ENCODE assay signal across 9 mouse cellular contexts in the genomic region with DNA sequence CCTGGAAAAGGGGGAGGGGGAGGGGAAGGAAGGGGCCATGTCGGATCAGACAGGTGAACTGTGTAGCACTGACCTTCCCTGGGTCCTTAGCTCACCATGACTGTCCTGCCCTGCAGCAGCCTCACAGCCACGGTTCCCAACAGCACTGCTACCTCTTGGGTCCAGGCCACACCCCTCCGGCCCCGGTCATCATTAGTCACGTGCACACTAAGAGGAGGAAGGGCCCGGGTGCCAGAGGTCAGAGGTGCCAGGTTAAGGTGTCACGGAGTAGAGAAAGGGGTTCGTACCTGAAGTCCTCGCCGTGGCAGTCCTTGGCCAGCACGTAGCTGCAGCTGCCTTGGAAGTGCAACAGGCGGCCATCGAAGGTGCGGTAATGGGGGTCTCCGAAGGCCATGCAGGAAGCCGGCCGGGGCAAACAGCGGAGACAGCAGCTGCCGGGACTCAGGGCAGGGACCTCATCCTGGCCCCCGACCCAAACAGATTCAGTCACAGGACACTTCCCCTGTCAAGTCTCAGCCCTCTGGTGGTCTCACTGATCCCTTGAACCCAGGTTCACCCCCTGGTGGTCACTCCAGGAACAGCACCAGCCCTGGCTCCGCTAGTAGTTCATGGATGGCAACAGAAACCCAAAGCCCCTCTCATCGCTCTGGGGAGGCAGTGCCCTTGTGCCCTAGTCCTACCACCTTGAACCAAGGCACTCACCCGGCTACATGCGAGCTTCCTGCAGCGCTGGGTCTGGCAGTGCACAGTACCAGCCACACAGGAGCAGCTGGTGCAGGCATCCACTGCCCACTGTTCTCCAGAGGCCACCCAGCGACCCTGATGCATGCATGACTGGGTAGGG. TPM values are rescaled to one million over a fixed set of nuclear protein-coding genes. Genes with fewer than 3 reads are reported as not detected.
A peak's percentile ranks its signal among the peaks of the same experiment; 100 is the strongest.
DNase-seq lines count a peak whose midpoint lies in the region; ATAC-seq and TF ChIP-seq lines count a peak whose summit lies in the region.
"Had no signal": no experiment of that assay in that cellular context is flagged by ENCODE, and none has a peak within 500 bp of the region (broad histone marks: within the 10 kb centered on the region; RNA-seq: fewer than 3 reads in every experiment).

No protein-coding gene starts in this region.

- TF ChIP-seq POLR2A in cortical plate, adult 2 months (IDR thresholded peaks at IDR 0.05; ENCODE audit: extremely low read depth, insufficient read depth, low read length), result no peak
- TF ChIP-seq POLR2A in thymus, adult 2 months (IDR thresholded peaks at IDR 0.05; ENCODE audit: control insufficient read depth, extremely low read depth, insufficient read depth, low read length, poor library complexity), result no peak

- H3K36me3 ChIP-seq in liver, postnatal 0 days (replicated peaks; ENCODE audit: insufficient read depth, low read length), result no peaks in the 10 kb centered on the region
- H3K36me3 ChIP-seq in neural tube, embryonic 12.5 days, result no peaks in the 10 kb centered on the region
- H3K36me3 ChIP-seq in thymus, adult 2 months (ENCODE audit: control insufficient read depth, insufficient read depth, low read length), result no peaks in the 10 kb centered on the region

- H3K4me3 ChIP-seq in cortical plate, adult 2 months (ENCODE audit: insufficient read depth, low read length), result no peak overlapping the region
- peak overlapping the region; percentile 55 for H3K4me3 ChIP-seq in liver, postnatal 0 days (ENCODE audit: low read depth, low read length)
- peak overlapping the region; percentile 18; the same call in 1 of the 2 replicates for H3K4me3 ChIP-seq in neural tube, embryonic 12.5 days
- 0 out of 2 replicates have a peak overlapping the region, but pooled peaks have one; percentile 12 for H3K4me3 ChIP-seq in thymus, adult 2 months (ENCODE audit: control insufficient read depth, insufficient read depth, low read length)

- H3K4me2 ChIP-seq in liver, postnatal 0 days (ENCODE audit: low read depth, low read length), result peak overlapping the region; percentile 86
- peak overlapping the region; percentile 67 for H3K4me2 ChIP-seq in neural tube, embryonic 12.5 days (replicated peaks)

- peak; percentile 70 for TF ChIP-seq CTCF in cortical plate, adult 2 months (IDR thresholded peaks at IDR 0.05; ENCODE audit: extremely low read depth, insufficient read depth, low read length)
- peak; percentile 93 for TF ChIP-seq CTCF in liver, postnatal 0 days (IDR thresholded peaks at IDR 0.05; ENCODE audit: low read depth)
- peak; percentile 92 for TF ChIP-seq CTCF in thymus, adult 2 months (IDR thresholded peaks at IDR 0.05; ENCODE audit: borderline replicate concordance, control insufficient read depth, extremely low read depth, insufficient read depth, low read length, poor library complexity)

- no peaks in the 10 kb centered on the region for H3K9me3 ChIP-seq in liver, postnatal 0 days (ENCODE audit: low read length)
- H3K9me3 ChIP-seq in neural tube, embryonic 12.5 days, result no peaks in the 10 kb centered on the region

- H3K27ac ChIP-seq in cortical plate, adult 2 months (ENCODE audit: insufficient read depth, low read length), result no peak overlapping the region
- H3K27ac ChIP-seq in liver, postnatal 0 days (ENCODE audit: low read depth), result no peak overlapping the region
- no peak overlapping the region for H3K27ac ChIP-seq in neural tube, embryonic 12.5 days
- no peak overlapping the region for H3K27ac ChIP-seq in thymus, adult 2 months (ENCODE audit: control insufficient read depth, insufficient read depth, low read length)

- no peaks in the 10 kb centered on the region for H3K27me3 ChIP-seq in liver, postnatal 0 days (ENCODE audit: insufficient read depth, low read length)
- peaks cover 5% of the 10 kb centered on the region; the same call in 1 of the 2 replicates for H3K27me3 ChIP-seq in neural tube, embryonic 12.5 days (replicated peaks)
- no peaks in the 10 kb centered on the region; the same call in 1 of the 2 replicates for H3K27me3 ChIP-seq in thymus, adult 2 months (ENCODE audit: control insufficient read depth, insufficient read depth, low read length)

- peak overlapping the region; percentile 53 for H3K9ac ChIP-seq in liver, postnatal 0 days (replicated peaks)
- peak overlapping the region; percentile 40; the same call in 1 of the 2 replicates for H3K9ac ChIP-seq in neural tube, embryonic 12.5 days

- no peaks in the 10 kb centered on the region for H3K4me1 ChIP-seq in cortical plate, adult 2 months (ENCODE audit: control insufficient read depth, insufficient read depth, low read length)
- peaks cover 9% of the 10 kb centered on the region for H3K4me1 ChIP-seq in liver, postnatal 0 days (ENCODE audit: insufficient read depth)
- peaks cover 6% of the 10 kb centered on the region; the same call in 1 of the 2 replicates for H3K4me1 ChIP-seq in neural tube, embryonic 12.5 days
- H3K4me1 ChIP-seq in thymus, adult 2 months (replicated peaks; ENCODE audit: control insufficient read depth, insufficient read depth, low read length), result peaks cover 3% of the 10 kb centered on the region; the same call in 1 of the 2 replicates

- ATAC-seq in granulocyte monocyte progenitor cell, adult 5-6 weeks (replicated peaks; ENCODE audit: poor library complexity, severe bottlenecking), result peak; percentile 86
- peak; percentile 92 for ATAC-seq in liver, postnatal 0 days
- peak; percentile 63; the same call in 1 of the 2 replicates for ATAC-seq in neural tube, embryonic 12.5 days (ENCODE audit: low FRiP score, low read depth)

- DNase-seq in urinary bladder, adult 2 months (ENCODE audit: low spot score), result peak; percentile 49
- no peak for DNase-seq in urinary bladder, postnatal 10 days (ENCODE audit: low spot score)
- peak; percentile 60 for DNase-seq in kidney, adult 9 months
- peak; percentile 81 for DNase-seq in liver, postnatal 0 days
- peak; percentile 83 for DNase-seq in thymus, adult 2 months

- no peak for TF ChIP-seq EP300 in liver, postnatal 0 days (IDR thresholded peaks at IDR 0.05; ENCODE audit: low read depth)

- 5% methylated on average over 26 of the region's 26 CpGs for WGBS in liver, postnatal 0 days (ENCODE audit: insufficient replicate concordance)
- 7% methylated on average over 26 of the region's 26 CpGs for WGBS in neural tube, embryonic 12.5 days
- 11% methylated on average over 26 of the region's 26 CpGs for WGBS in thymus, adult 2 months

RNA-seq across cellular contexts. Expression of a gene that starts 13.7 kb away (rescaled TPM):
- polyA plus RNA-seq in urinary bladder, adult 2 months (2012; rRNA removed), result not detected in 2 replicates
- polyA plus RNA-seq in cortical plate, adult 2 months (2012; rRNA removed), result 0.17 TPM in 1 of 2 replicates, not detected in the other
- total RNA-seq in granulocyte monocyte progenitor cell, adult 5-6 weeks (2014; fragmentation: Nextera tagmentation), result not detected in 2 replicates
- 1.4 and 1.5 TPM in 2 replicates for total RNA-seq in granulocyte monocyte progenitor cell, adult 5-6 weeks (2017)
- polyA plus RNA-seq in liver, postnatal 0 days (2015; fragmentation: Nextera tagmentation; extraction: Ambion mirVana), result not detected in 2 replicates
- polyA plus RNA-seq in neural tube, embryonic 12.5 days (2016; fragmentation: Nextera tagmentation; extraction: Ambion mirVana), result 0.30 and 0.32 TPM in 2 replicates
- polyA plus RNA-seq in thymus, adult 2 months (2012; rRNA removed), result 0.22 and 0.34 TPM in 2 replicates
- polyA plus RNA-seq: gonadal fat pad, adult 2 months had no signal

RNA-seq across cellular contexts. Expression of a gene that starts 17.4 kb away (rescaled TPM):
- polyA plus RNA-seq in urinary bladder, adult 2 months (2012; rRNA removed), result 234 and 282 TPM in 2 replicates
- polyA plus RNA-seq in cortical plate, adult 2 months (2012; rRNA removed), result 403 and 411 TPM in 2 replicates
- 192 and 201 TPM in 2 replicates for total RNA-seq in granulocyte monocyte progenitor cell, adult 5-6 weeks (2014; fragmentation: Nextera tagmentation)
- 119 and 143 TPM in 2 replicates for total RNA-seq in granulocyte monocyte progenitor cell, adult 5-6 weeks (2017)
- 165 and 170 TPM in 2 replicates for polyA plus RNA-seq in liver, postnatal 0 days (2015; fragmentation: Nextera tagmentation; extraction: Ambion mirVana)
- 233 and 239 TPM in 2 replicates for polyA plus RNA-seq in neural tube, embryonic 12.5 days (2016; fragmentation: Nextera tagmentation; extraction: Ambion mirVana)
- polyA plus RNA-seq in thymus, adult 2 months (2012; rRNA removed), result 294 and 381 TPM in 2 replicates

RNA-seq across cellular contexts. Expression of a gene that starts 22.8 kb away (rescaled TPM):
- 4.9 and 6.4 TPM in 2 replicates for polyA plus RNA-seq in urinary bladder, adult 2 months (2012; rRNA removed)
- 4.1 and 4.6 TPM in 2 replicates for polyA plus RNA-seq in cortical plate, adult 2 months (2012; rRNA removed)
- total RNA-seq in granulocyte monocyte progenitor cell, adult 5-6 weeks (2014; fragmentation: Nextera tagmentation), result not detected in 2 replicates
- 0.15 and 0.22 TPM in 2 replicates for total RNA-seq in granulocyte monocyte progenitor cell, adult 5-6 weeks (2017)
- polyA plus RNA-seq in liver, postnatal 0 days (2015; fragmentation: Nextera tagmentation; extraction: Ambion mirVana), result 2.2 and 2.3 TPM in 2 replicates
- polyA plus RNA-seq in neural tube, embryonic 12.5 days (2016; fragmentation: Nextera tagmentation; extraction: Ambion mirVana), result 21.1 TPM in 2 replicates
- polyA plus RNA-seq in thymus, adult 2 months (2012; rRNA removed), result 2.9 and 3.0 TPM in 2 replicates

RNA-seq across cellular contexts. Expression of a gene that starts 41.5 kb away (rescaled TPM):
- 19.8 and 21.3 TPM in 2 replicates for polyA plus RNA-seq in urinary bladder, adult 2 months (2012; rRNA removed)
- 5.2 and 6.1 TPM in 2 replicates for polyA plus RNA-seq in cortical plate, adult 2 months (2012; rRNA removed)
- total RNA-seq in granulocyte monocyte progenitor cell, adult 5-6 weeks (2014; fragmentation: Nextera tagmentation), result 20.2 and 22.6 TPM in 2 replicates
- total RNA-seq in granulocyte monocyte progenitor cell, adult 5-6 weeks (2017), result 13.7 and 19.6 TPM in 2 replicates
- polyA plus RNA-seq in liver, postnatal 0 days (2015; fragmentation: Nextera tagmentation; extraction: Ambion mirVana), result 11.8 and 12.0 TPM in 2 replicates
- 2.4 and 3.5 TPM in 2 replicates for polyA plus RNA-seq in neural tube, embryonic 12.5 days (2016; fragmentation: Nextera tagmentation; extraction: Ambion mirVana)
- 37.3 and 46.4 TPM in 2 replicates for polyA plus RNA-seq in thymus, adult 2 months (2012; rRNA removed)

RNA-seq across cellular contexts. Expression of a gene that starts 51.9 kb away (rescaled TPM):
- 40.8 and 75.6 TPM in 2 replicates for polyA plus RNA-seq in urinary bladder, adult 2 months (2012; rRNA removed)
- polyA plus RNA-seq in cortical plate, adult 2 months (2012; rRNA removed), result 0.54 and 0.55 TPM in 2 replicates
- total RNA-seq in granulocyte monocyte progenitor cell, adult 5-6 weeks (2014; fragmentation: Nextera tagmentation), result not detected in 2 replicates
- total RNA-seq in granulocyte monocyte progenitor cell, adult 5-6 weeks (2017), result not detected in 2 replicates
- 0.07 and 0.24 TPM in 2 replicates for polyA plus RNA-seq in liver, postnatal 0 days (2015; fragmentation: Nextera tagmentation; extraction: Ambion mirVana)
- 10.1 and 11.1 TPM in 2 replicates for polyA plus RNA-seq in neural tube, embryonic 12.5 days (2016; fragmentation: Nextera tagmentation; extraction: Ambion mirVana)
- polyA plus RNA-seq in thymus, adult 2 months (2012; rRNA removed), result 0.78 and 2.5 TPM in 2 replicates
